Mouse (Mus musculus) thymus, adult 2 months (tissue): ENCODE results near the gene Lyrm4.

Experiments
- CTCF ChIP-seq: fragments of 200-500 bp; IDR thresholded peaks from 2 replicates; pipeline ENCODE4 v1.5.1; 2012; ENCODE audit warnings: mild to moderate bottlenecking, control low read depth, low read length, moderate library complexity, borderline replicate concordance; ENCODE audit not compliant: control insufficient read depth, poor library complexity, insufficient read depth; ENCODE audit errors: extremely low read depth
- POLR2A ChIP-seq: fragments of 200-500 bp; IDR thresholded peaks from 2 replicates; pipeline ENCODE4 v1.6.1; 2012; ENCODE audit warnings: mild to moderate bottlenecking, low read length, control low read depth, moderate library complexity; ENCODE audit not compliant: control insufficient read depth, poor library complexity, insufficient read depth; ENCODE audit errors: extremely low read depth

- TF ChIP-seq POLR2A (no peak), CTCF (no peak)
Observed at GRCm38 (mm10) chr13:36096684-36097383, 20.5 kb downstream of the Lyrm4 start.
